Mouse (Mus musculus): ENCODE data around the gene Bricd5. TPM values are rescaled to one million over a fixed set of nuclear protein-coding genes. Genes with fewer than 3 reads are reported as not detected.

The Bricd5 gene
- polyA plus RNA-seq, 1 experiment from 2014 or later, result 0.25 TPM

- Histone ChIP-seq H3K27ac (no peak overlapping the region), H3K36me3 (replicated peaks) (peaks cover 48% of the 10 kb centered on the region), H3K4me3 (no peak overlapping the region), H3K9me3 (no peaks in the 10 kb centered on the region), H3K27me3 (ENCODE audit: poor library complexity, severe bottlenecking) (no peaks in the 10 kb centered on the region), H3K4me1 (peaks cover 11% of the 10 kb centered on the region)
- no peak for DNase-seq (ENCODE audit: extremely low spot score, low spot score)
- WGBS, result 89% methylated on average over 1 of the region's 1 CpGs
Observed at GRCm38 (mm10) chr17:24496026-24496425, 22.3 kb downstream of the Bricd5 start.

DNA sequence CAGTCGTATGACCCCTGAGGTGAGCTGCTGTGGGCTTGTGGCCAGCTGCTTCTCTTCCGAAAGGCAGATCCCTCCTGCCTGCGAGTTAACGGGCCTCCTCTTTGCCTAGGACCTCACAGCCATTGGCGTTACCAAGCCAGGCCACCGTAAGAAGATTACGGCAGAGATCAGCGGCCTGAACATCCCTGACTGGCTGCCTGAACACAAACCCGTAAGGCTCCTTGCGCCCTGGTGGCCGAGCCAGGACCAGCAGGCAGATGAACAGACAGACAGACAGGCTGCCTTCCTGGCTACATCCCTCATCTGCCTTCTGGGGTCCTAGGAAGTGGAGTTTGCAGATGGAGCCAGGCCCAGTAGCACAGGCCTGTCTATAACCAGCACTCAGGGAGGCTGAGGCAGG, 28.5 kb downstream of the Bricd5 start:
- Histone ChIP-seq H3K27ac (0 out of 2 replicates have a peak overlapping the region, but pooled peaks have one; percentile 16), H3K9me3 (no peaks in the 10 kb centered on the region), H3K27me3 (ENCODE audit: poor library complexity, severe bottlenecking) (peaks cover 17% of the 10 kb centered on the region), H3K4me1 (peaks cover 15% of the 10 kb centered on the region), H3K36me3 (replicated peaks) (peaks cover 88% of the 10 kb centered on the region), H3K4me3 (no peak overlapping the region)
- no peak for DNase-seq (ENCODE audit: extremely low spot score, low spot score)
- 34% methylated on average over 11 of the region's 11 CpGs for WGBS

GRCm38 (mm10) chr17:24504085-24504484, 30.4 kb downstream of the Bricd5 start:
- Histone ChIP-seq H3K9me3 (no peaks in the 10 kb centered on the region), H3K27ac (no peak overlapping the region), H3K36me3 (replicated peaks) (peaks cover 88% of the 10 kb centered on the region), H3K4me1 (peaks cover 16% of the 10 kb centered on the region), H3K27me3 (ENCODE audit: poor library complexity, severe bottlenecking) (peaks cover 20% of the 10 kb centered on the region), H3K4me3 (no peak overlapping the region)
- DNase-seq (ENCODE audit: extremely low spot score, low spot score), result no peak
- WGBS, result 96% methylated on average over 10 of the region's 10 CpGs

DNA sequence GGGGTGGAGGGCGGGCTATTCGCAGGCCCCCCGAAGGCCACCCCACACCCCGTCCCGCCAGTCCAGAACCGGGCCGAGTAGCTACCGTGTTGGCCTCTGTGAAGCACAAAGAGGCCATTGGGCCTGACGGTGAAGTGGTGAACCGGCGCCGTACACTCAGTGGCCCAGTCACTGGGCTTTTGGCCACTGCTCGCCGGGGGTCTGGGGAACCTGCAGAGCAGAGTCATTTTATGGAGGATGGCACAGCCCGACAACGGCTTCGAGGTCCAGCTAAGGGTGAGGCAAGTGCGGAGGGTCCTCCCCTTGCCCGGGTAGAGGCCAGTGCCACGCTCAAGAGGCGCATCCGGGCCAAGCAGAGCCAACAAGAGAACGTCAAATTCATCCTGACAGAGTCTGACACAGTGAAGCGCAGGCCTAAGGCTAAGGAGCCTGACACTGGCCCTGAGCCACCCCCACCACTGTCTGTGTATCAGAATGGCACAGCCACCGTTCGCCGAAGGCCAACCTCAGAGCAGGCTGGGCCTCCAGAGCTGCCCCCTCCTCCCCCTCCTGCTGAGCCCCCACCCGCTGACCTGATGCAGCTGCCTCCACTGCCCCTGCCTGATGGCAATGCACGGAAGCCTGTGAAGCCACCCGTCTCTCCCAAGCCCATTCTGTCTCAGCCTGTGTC, 31.7 kb downstream of the Bricd5 start:
- no peaks in the 10 kb centered on the region for H3K9me3 ChIP-seq
- 93% methylated on average over 30 of the region's 30 CpGs for WGBS
- 0 out of 2 replicates have a peak overlapping the region, but pooled peaks have one; percentile 2 for H3K4me3 ChIP-seq
- H3K27ac ChIP-seq, result no peak overlapping the region
- H3K36me3 ChIP-seq (replicated peaks), result peaks cover 93% of the 10 kb centered on the region
- peaks cover 16% of the 10 kb centered on the region for H3K4me1 ChIP-seq
- DNase-seq (ENCODE audit: extremely low spot score, low spot score), result no peak
- peaks cover 20% of the 10 kb centered on the region for H3K27me3 ChIP-seq (ENCODE audit: poor library complexity, severe bottlenecking)

- Histone ChIP-seq H3K27ac (no peak overlapping the region), H3K9me3 (no peaks in the 10 kb centered on the region), H3K27me3 (ENCODE audit: poor library complexity, severe bottlenecking) (peaks cover 20% of the 10 kb centered on the region), H3K4me1 (peaks cover 16% of the 10 kb centered on the region), H3K36me3 (replicated peaks) (peaks cover 93% of the 10 kb centered on the region), H3K4me3 (0 out of 2 replicates have a peak overlapping the region, but pooled peaks have one; percentile 11)
- no peak for DNase-seq (ENCODE audit: extremely low spot score, low spot score)
- WGBS, result 34% methylated on average over 36 of the region's 36 CpGs
Observed at GRCm38 (mm10) chr17:24506332-24507070, 32.8 kb downstream of the Bricd5 start.

DNA sequence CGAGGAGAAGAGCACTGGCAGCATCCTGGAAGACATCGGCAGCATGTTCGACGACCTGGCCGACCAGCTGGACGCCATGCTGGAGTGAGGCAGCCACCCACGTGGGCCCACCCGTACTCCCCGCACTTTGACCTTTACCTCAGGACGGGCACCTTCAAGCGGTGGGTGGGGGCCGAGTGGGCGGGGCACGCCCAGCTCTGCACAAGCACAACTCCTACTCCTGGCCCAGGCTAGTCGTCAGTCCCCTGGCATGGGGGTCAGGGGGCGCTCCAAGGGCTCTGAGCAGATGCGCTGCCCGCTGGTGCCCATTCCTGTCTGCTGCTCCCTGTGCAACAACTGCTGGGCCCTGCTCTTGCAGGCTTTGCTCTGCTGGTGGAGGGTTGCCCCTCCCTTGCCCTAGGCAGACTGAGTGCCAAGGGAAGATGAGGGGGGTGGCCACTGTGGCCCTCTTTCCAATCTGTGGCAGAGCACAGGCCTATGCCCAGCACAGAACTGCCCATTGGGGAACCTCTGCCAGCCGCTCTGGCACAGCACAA, 33.5 kb downstream of the Bricd5 start:
- 45% methylated on average over 19 of the region's 19 CpGs for WGBS
- Histone ChIP-seq H3K27ac (no peak overlapping the region), H3K36me3 (replicated peaks) (peaks cover 93% of the 10 kb centered on the region), H3K9me3 (no peaks in the 10 kb centered on the region), H3K4me3 (no peak overlapping the region), H3K27me3 (ENCODE audit: poor library complexity, severe bottlenecking) (peaks cover 20% of the 10 kb centered on the region), H3K4me1 (peaks cover 16% of the 10 kb centered on the region)
- DNase-seq (ENCODE audit: extremely low spot score, low spot score), result no peak

DNA sequence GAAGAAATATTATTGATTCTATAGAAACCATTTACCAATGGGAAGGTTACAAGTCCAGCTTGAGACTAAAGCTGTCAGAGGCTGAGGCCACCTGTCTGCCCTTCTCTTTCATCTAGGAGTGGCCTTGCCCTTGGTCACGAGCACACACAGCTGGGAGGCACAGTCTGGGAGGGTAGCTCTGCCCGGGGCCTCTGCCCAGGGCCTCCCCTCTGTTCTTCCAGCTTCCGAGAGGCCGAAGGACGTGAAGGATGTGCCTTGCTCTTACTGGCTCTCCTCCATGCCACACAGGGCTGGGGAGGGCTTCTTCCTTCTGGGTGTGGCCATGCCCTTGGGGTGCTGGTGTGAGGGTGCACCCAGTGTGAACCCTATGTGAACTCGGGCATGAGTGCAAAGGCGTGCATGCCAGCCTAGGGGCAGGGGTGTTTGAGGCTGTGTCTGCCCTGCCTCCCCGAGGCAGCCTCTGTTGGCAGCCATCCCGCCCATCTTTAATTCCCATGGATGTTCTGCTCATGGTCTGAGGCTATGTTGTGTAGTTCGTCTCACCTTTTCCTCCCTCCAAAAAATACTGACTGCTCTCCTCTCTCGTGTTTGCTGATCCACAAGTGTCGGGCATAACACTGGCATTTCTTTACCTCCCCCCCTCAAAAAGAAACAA, 34.2 kb downstream of the Bricd5 start:
- no peak overlapping the region for H3K4me3 ChIP-seq
- no peak overlapping the region for H3K27ac ChIP-seq
- peaks cover 93% of the 10 kb centered on the region for H3K36me3 ChIP-seq (replicated peaks)
- DNase-seq (ENCODE audit: extremely low spot score, low spot score), result no peak
- H3K27me3 ChIP-seq (ENCODE audit: poor library complexity, severe bottlenecking), result peaks cover 20% of the 10 kb centered on the region
- H3K4me1 ChIP-seq, result peaks cover 16% of the 10 kb centered on the region
- H3K9me3 ChIP-seq, result no peaks in the 10 kb centered on the region
- 89% methylated on average over 12 of the region's 12 CpGs for WGBS

DNA sequence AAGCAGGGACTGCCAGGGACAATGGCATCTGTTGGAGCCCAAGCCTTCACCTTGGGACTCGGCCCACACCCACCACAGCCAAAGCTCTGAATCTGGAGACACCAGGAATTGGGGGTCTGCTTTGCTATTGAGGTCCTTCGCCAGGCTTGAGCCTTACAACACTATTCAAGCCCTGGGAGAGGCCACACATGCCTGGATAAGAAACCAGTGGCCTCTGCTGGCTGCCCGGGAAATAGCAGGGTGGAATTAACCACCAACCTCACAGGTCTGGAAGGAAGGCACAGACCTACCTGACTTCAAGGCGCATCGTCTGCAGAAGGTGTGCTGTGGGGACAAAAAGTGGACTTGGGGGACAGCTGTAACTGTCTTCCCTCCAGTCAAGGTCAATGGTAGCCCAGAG, 39.9 kb downstream of the Bricd5 start:
- 72% methylated on average over 5 of the region's 5 CpGs for WGBS
- H3K36me3 ChIP-seq (replicated peaks), result peaks cover 100% of the 10 kb centered on the region
- H3K9me3 ChIP-seq, result no peaks in the 10 kb centered on the region

GRCm38 (mm10) chr17:24514270-24515257, 40.9 kb downstream of the Bricd5 start:
- H3K4me1 ChIP-seq, result no peaks in the 10 kb centered on the region
- no peaks in the 10 kb centered on the region for H3K27me3 ChIP-seq (ENCODE audit: poor library complexity, severe bottlenecking)
- peaks cover 99% of the 10 kb centered on the region for H3K36me3 ChIP-seq (replicated peaks)
- WGBS, result 91% methylated on average over 24 of the region's 24 CpGs
- H3K9me3 ChIP-seq, result no peaks in the 10 kb centered on the region
- DNase-seq (ENCODE audit: extremely low spot score, low spot score), result no peak
- no peak overlapping the region for H3K4me3 ChIP-seq
- H3K27ac ChIP-seq, result 0 out of 2 replicates have a peak overlapping the region, but pooled peaks have one; percentile 51

More for the DNA sequence above, 39.9 kb downstream of the Bricd5 start:
- no peak for DNase-seq (ENCODE audit: extremely low spot score, low spot score)
- Histone ChIP-seq H3K4me3 (no peak overlapping the region), H3K27me3 (ENCODE audit: poor library complexity, severe bottlenecking) (no peaks in the 10 kb centered on the region), H3K4me1 (no peaks in the 10 kb centered on the region), H3K27ac (no peak overlapping the region)

DNA sequence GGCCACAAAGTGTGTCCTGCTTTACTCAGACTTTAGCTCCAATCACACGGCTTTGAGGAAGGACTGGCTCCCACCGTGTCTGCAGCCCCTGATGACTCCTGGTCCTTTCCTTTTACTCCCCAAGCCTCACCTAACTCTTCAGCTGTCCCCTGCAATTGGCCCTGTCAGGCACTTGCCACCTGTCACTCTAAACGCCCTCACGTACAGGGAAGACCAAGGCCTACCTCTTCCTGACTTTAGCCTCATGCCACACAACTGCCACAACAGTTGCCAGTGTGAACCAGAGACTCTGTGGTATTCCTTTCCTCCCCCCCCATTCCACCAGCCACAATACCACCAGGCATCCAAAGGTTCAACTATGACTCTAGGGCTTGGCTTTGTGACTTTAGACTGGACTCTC, 46.8 kb downstream of the Bricd5 start:
- Histone ChIP-seq H3K4me1 (0 out of 2 replicates have a peak, but pooled peaks cover 5% of the 10 kb centered on the region), H3K36me3 (replicated peaks) (peaks cover 86% of the 10 kb centered on the region), H3K27ac (no peak overlapping the region), H3K4me3 (no peak overlapping the region), H3K9me3 (no peaks in the 10 kb centered on the region), H3K27me3 (ENCODE audit: poor library complexity, severe bottlenecking) (no peaks in the 10 kb centered on the region)
- no peak for DNase-seq (ENCODE audit: extremely low spot score, low spot score)
- 90% methylated on average over 4 of the region's 4 CpGs for WGBS

GRCm38 (mm10) chr17:24524734-24525133, 51.0 kb downstream of the Bricd5 start:
- H3K27ac ChIP-seq, result no peak overlapping the region
- H3K4me3 ChIP-seq, result no peak overlapping the region
- peaks cover 59% of the 10 kb centered on the region for H3K36me3 ChIP-seq (replicated peaks)
- no peaks in the 10 kb centered on the region for H3K27me3 ChIP-seq (ENCODE audit: poor library complexity, severe bottlenecking)
- H3K4me1 ChIP-seq, result peaks cover 32% of the 10 kb centered on the region
- 92% methylated on average over 2 of the region's 2 CpGs for WGBS
- no peak for DNase-seq (ENCODE audit: extremely low spot score, low spot score)
- H3K9me3 ChIP-seq, result no peaks in the 10 kb centered on the region

Measured in forebrain, embryonic 10.5 days (tissue).